Mouse (Mus musculus) ES-E14 (cell line): ENCODE measurements around the gene Scarb1. TPM values are rescaled to one million over a fixed set of nuclear protein-coding genes. Genes with fewer than 3 reads are reported as not detected.

ENCODE experiments used
- DNase-seq: peaks from one replicate; pipeline ENCODE4 v3.0.0-alpha.2; 2013; ENCODE audit warnings: low read depth, low spot score
- H3K27ac ChIP-seq: 2 replicates; pipeline ENCODE4 v1.5.1; 2012; ENCODE audit warnings: low read depth, mild to moderate bottlenecking, low read length, moderate library complexity, mixed read lengths; ENCODE audit not compliant: poor library complexity, insufficient read depth, severe bottlenecking
- H3K36me3 ChIP-seq: 2 replicates; pipeline ENCODE4 v1.6.1; 2012; ENCODE audit warnings: mild to moderate bottlenecking, low read length, moderate library complexity, mixed read lengths; ENCODE audit not compliant: control insufficient read depth, poor library complexity, insufficient read depth, severe bottlenecking
- H3K4me1 ChIP-seq, 2 experiments: fragments of 150-350 bp in 1 of 2; sonication (generic) in 1 of 2; 2 replicates each; pipeline ENCODE4 v1.6.1; 2012; ENCODE audit warnings: low read length in 2 of 2, mild to moderate bottlenecking in 1 of 2, mixed read lengths in 1 of 2; ENCODE audit not compliant: control insufficient read depth in 2 of 2, insufficient read depth in 2 of 2, poor library complexity in 1 of 2
- H3K4me3 ChIP-seq, 2 experiments: fragments of 150-350 bp in 1 of 2; sonication (generic) in 1 of 2; 2 replicates each; pipeline ENCODE4 v1.5.1; 2012; ENCODE audit warnings: low read length in 2 of 2, low read depth in 1 of 2, mild to moderate bottlenecking in 1 of 2, mixed read lengths in 1 of 2; ENCODE audit not compliant: insufficient read depth in 1 of 2, poor library complexity in 1 of 2, severe bottlenecking in 1 of 2
- H3K9ac ChIP-seq: 2 replicates; pipeline ENCODE4 v1.6.1; 2012; ENCODE audit warnings: low read depth, mild to moderate bottlenecking, low read length, mixed read lengths; ENCODE audit not compliant: poor library complexity, insufficient read depth, severe bottlenecking
- H3K9me3 ChIP-seq: fragments of 150-350 bp; sonication (generic); 2 replicates; pipeline ENCODE4 v1.6.1; 2012; ENCODE audit warnings: low read depth, mild to moderate bottlenecking, low read length; ENCODE audit not compliant: control insufficient read depth, insufficient read depth
- CHD2 ChIP-seq: IDR thresholded peaks from 2 replicates; pipeline ENCODE4 v1.6.1; 2014; ENCODE audit warnings: mild to moderate bottlenecking, low read depth, low read length, inconsistent platforms
- HCFC1 ChIP-seq: IDR thresholded peaks from 2 replicates; pipeline ENCODE4 v1.6.1; 2012; ENCODE audit warnings: low read length, inconsistent platforms, borderline replicate concordance; ENCODE audit not compliant: insufficient read depth
- MAFK ChIP-seq: IDR thresholded peaks from 2 replicates; pipeline ENCODE4 v1.6.1; 2014; ENCODE audit warnings: mild to moderate bottlenecking, low read depth, low read length, inconsistent platforms; ENCODE audit not compliant: insufficient read depth
- ZC3H11A ChIP-seq: IDR thresholded peaks from 2 replicates; pipeline ENCODE4 v1.6.1; 2012; ENCODE audit warnings: low read depth, mild to moderate bottlenecking, inconsistent platforms, low read length, borderline replicate concordance
- ZNF384 ChIP-seq: IDR thresholded peaks from 2 replicates; pipeline ENCODE4 v1.6.1; 2012; ENCODE audit warnings: low read depth, low read length, inconsistent platforms
- in situ Hi-C, 2 experiments: fragments of 600-800 bp; cut with MboI; formaldehyde crosslinking; loops; one replicate each; pipeline ENCODE4 v1.15.1; 2025; ENCODE audit warnings: low sequenced_read_pairs in 2 of 2, inconsistent platforms in 1 of 2; ENCODE audit not compliant: unreplicated experiment in 2 of 2
- total RNA-seq: library from RNA; depleted of rRNA; stranded (reverse); fragments of 300-350 nt; gene quantifications from 2 replicates; pipeline ENCODE4 v1.2.3, GENCODE M21; 2012

Scarb1 gene
- total RNA-seq, 1 experiment: 28.8 TPM

DNA sequence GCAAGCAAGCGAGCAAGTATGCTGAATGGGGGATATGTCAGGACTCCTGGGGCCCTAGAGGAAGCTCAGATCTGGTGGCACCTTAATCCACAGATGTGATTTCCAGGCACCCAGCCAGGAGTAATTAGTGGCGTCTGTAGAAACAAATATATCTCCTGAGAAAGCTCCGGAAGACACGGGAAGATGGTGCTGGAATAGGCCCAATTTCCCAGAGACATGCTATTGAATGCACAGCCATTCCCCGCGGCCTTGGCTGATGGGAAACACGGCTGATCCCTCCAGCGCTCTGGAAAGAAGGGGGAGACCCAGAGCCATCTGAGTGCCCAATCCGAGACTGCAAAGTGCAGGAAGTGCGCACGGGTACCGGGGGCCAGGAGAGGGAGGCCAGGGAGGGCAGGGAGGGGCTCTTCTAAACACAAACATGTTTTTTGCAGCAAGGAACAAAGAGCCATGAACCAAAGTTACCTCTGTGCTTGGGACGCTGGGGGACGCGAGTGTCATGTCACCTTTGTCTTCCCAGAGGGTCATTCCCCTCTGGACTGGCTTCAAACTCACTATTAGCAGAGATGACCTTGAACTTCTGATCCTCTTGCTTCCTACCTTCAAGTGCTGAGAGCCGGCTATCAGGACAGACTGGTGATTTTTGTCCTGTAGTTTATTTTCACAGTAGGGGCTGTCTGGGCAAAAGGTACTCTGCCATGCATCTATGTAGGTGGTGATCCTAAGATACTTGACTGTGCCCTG lies 21.7 kb downstream of the Scarb1 start:
- in situ Hi-C loops: no loop called here
- H3K36me3 ChIP-seq: no peaks in the 10 kb centered on the region; the same call in 1 of the 2 replicates
- TF ChIP-seq ZNF384 (no peak), CHD2 (no peak), ZC3H11A (no peak), HCFC1 (no peak), MAFK (no peak)
- no peak overlapping the region for H3K4me3 ChIP-seq
- no peak for DNase-seq
- no peak overlapping the region for H3K9ac ChIP-seq
- 0 out of 4 replicates have a peak, but pooled peaks cover 0 to 2% of the 10 kb centered on the region in 2 experiments for H3K4me1 ChIP-seq
- H3K9me3 ChIP-seq: no peaks in the 10 kb centered on the region
- H3K27ac ChIP-seq: no peak overlapping the region

GRCm38 (mm10) chr5:125317953-125318352 lies 22.9 kb downstream of the Scarb1 start:
- H3K9me3 ChIP-seq: no peaks in the 10 kb centered on the region
- H3K36me3 ChIP-seq: no peaks in the 10 kb centered on the region; the same call in 1 of the 2 replicates
- 0 out of 4 replicates have a peak, but pooled peaks cover 0 to under 1% of the 10 kb centered on the region in 2 experiments for H3K4me1 ChIP-seq
- DNase-seq: no peak
- H3K4me3 ChIP-seq: no peak overlapping the region
- H3K27ac ChIP-seq: no peak overlapping the region
- TF ChIP-seq ZC3H11A (no peak), HCFC1 (no peak), ZNF384 (no peak), CHD2 (no peak), MAFK (no peak)
- H3K9ac ChIP-seq: no peak overlapping the region
- in situ Hi-C loops: no loop called here

- in situ Hi-C loops: no loop called here
Measured at GRCm38 (mm10) chr5:125317296-125317695, 23.6 kb downstream of the Scarb1 start.

GRCm38 (mm10) chr5:125316771-125317170 lies 24.1 kb downstream of the Scarb1 start:
- in situ Hi-C loops: no loop called here
- Histone ChIP-seq H3K9me3 (no peaks in the 10 kb centered on the region), H3K36me3 (no peaks in the 10 kb centered on the region; the same call in 1 of the 2 replicates), H3K9ac (no peak overlapping the region), H3K27ac (no peak overlapping the region), H3K4me3 (no peak overlapping the region), H3K4me1 (no peaks in the 10 kb centered on the region)
- no peak for DNase-seq
- no peak for TF ChIP-seq ZC3H11A
- TF ChIP-seq HCFC1: no peak
- TF ChIP-seq MAFK: no peak
- no peak for TF ChIP-seq ZNF384
- no peak for TF ChIP-seq CHD2

More at GRCm38 (mm10) chr5:125317296-125317695, 23.6 kb downstream of the Scarb1 start:
- TF ChIP-seq MAFK (no peak), HCFC1 (no peak), ZNF384 (no peak), CHD2 (no peak), ZC3H11A (no peak)
- Histone ChIP-seq H3K9ac (no peak overlapping the region), H3K27ac (no peak overlapping the region; the same call in 1 of the 2 replicates), H3K36me3 (no peaks in the 10 kb centered on the region; the same call in 1 of the 2 replicates), H3K9me3 (no peaks in the 10 kb centered on the region), H3K4me1 (no peaks in the 10 kb centered on the region), H3K4me3 (no peak overlapping the region)
- DNase-seq: no peak

DNA sequence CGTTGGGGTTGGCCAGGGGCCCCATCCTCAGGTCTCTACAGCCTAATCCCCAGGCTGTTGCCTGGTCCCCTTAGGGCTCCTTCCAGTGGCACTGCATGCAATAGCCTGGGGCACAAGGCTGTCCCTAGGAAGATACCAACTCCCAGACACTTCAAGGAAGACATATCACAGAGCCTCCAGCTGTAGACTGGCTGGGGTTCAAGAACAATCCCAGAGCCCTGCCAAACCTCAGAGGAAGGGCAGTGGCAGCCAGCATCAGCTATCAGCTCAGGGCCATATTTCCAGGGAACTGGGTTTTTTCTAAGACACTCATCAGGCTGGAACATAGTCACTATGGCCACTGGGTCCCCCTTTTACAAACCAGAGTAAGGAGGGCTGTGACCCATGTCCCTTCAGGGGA lies 25.8 kb downstream of the Scarb1 start:
- no peaks in the 10 kb centered on the region for H3K9me3 ChIP-seq
- no peaks in the 10 kb centered on the region for H3K4me1 ChIP-seq
- TF ChIP-seq MAFK (no peak), ZNF384 (no peak), HCFC1 (no peak), CHD2 (no peak), ZC3H11A (no peak)
- H3K9ac ChIP-seq: no peak overlapping the region
- H3K27ac ChIP-seq: no peak overlapping the region
- no peak overlapping the region for H3K4me3 ChIP-seq
- H3K36me3 ChIP-seq: no peaks in the 10 kb centered on the region; the same call in 1 of the 2 replicates
- DNase-seq: no peak
- in situ Hi-C loops: no loop called here
